Mouse (Mus musculus): ENCODE results near the gene Cacna2d3.

Gene Cacna2d3

GRCm38 (mm10) chr14:29243516-29243915 is 478.1 kb downstream of the Cacna2d3 start:
- DNase-seq (ENCODE audit: low read depth), result no peak

- DNase-seq (ENCODE audit: low read depth), result no peak
These were observed 483.2 kb downstream of the Cacna2d3 start for GRCm38 (mm10) chr14:29238446-29238845.

GRCm38 (mm10) chr14:29228976-29229716 is 492.5 kb downstream of the Cacna2d3 start:
- no peak for DNase-seq (ENCODE audit: low read depth)

GRCm38 (mm10) chr14:29228471-29228870 is 493.2 kb downstream of the Cacna2d3 start:
- no peak for DNase-seq (ENCODE audit: low read depth)

GRCm38 (mm10) chr14:29227959-29228358 is 493.7 kb downstream of the Cacna2d3 start:
- no peak for DNase-seq (ENCODE audit: low read depth)

GRCm38 (mm10) chr14:29225754-29226365 is 495.8 kb downstream of the Cacna2d3 start:
- DNase-seq (ENCODE audit: low read depth), result peak; percentile 18

GRCm38 (mm10) chr14:29223012-29223411 is 498.7 kb downstream of the Cacna2d3 start:
- DNase-seq (ENCODE audit: low read depth), result no peak

- no peak for DNase-seq (ENCODE audit: low read depth)
These were observed 499.3 kb downstream of the Cacna2d3 start for GRCm38 (mm10) chr14:29222191-29222882.

GRCm38 (mm10) chr14:29216106-29216505 is 505.6 kb downstream of the Cacna2d3 start:
- DNase-seq (ENCODE audit: low read depth), result no peak

- no peak for DNase-seq (ENCODE audit: low read depth)
These were observed 516.7 kb downstream of the Cacna2d3 start for GRCm38 (mm10) chr14:29204967-29205268.

- no peak for DNase-seq (ENCODE audit: low read depth)
These were observed 517.3 kb downstream of the Cacna2d3 start for GRCm38 (mm10) chr14:29204236-29204966.

GRCm38 (mm10) chr14:29196171-29196570 is 525.5 kb downstream of the Cacna2d3 start:
- no peak for DNase-seq (ENCODE audit: low read depth)

GRCm38 (mm10) chr14:29191426-29191825 is 530.2 kb downstream of the Cacna2d3 start:
- no peak for DNase-seq (ENCODE audit: low read depth)

- no peak for DNase-seq (ENCODE audit: low read depth)
These were observed 537.9 kb downstream of the Cacna2d3 start for GRCm38 (mm10) chr14:29183730-29184129.

GRCm38 (mm10) chr14:29179397-29179888 is 542.2 kb downstream of the Cacna2d3 start:
- DNase-seq (ENCODE audit: low read depth), result no peak

GRCm38 (mm10) chr14:29178695-29179396 is 542.8 kb downstream of the Cacna2d3 start:
- no peak for DNase-seq (ENCODE audit: low read depth)

GRCm38 (mm10) chr14:29174762-29175161 is 546.9 kb downstream of the Cacna2d3 start:
- no peak for DNase-seq (ENCODE audit: low read depth)

- DNase-seq (ENCODE audit: low read depth), result no peak
These were observed 549.5 kb downstream of the Cacna2d3 start for GRCm38 (mm10) chr14:29172207-29172606.

- DNase-seq (ENCODE audit: low read depth), result no peak
These were observed 557.0 kb downstream of the Cacna2d3 start for GRCm38 (mm10) chr14:29164653-29165030.

GRCm38 (mm10) chr14:29163998-29164652 is 557.5 kb downstream of the Cacna2d3 start:
- no peak for DNase-seq (ENCODE audit: low read depth)

GRCm38 (mm10) chr14:29159803-29160202 is 561.9 kb downstream of the Cacna2d3 start:
- no peak for DNase-seq (ENCODE audit: low read depth)

Data from fibroblast of lung, adult 2 months (primary cell).